Mouse (Mus musculus) liver, postnatal 0 days (tissue): ENCODE data around the gene Syt2.
A peak's percentile ranks its signal among the peaks of the same experiment; 100 is the strongest.

Experiments used
- CTCF ChIP-seq: sonication (generic); IDR thresholded peaks from 2 replicates; pipeline ENCODE4 v1.5.1; 2016; ENCODE audit warnings: antibody characterized with exemption, low read depth
- EP300 ChIP-seq: IDR thresholded peaks from 2 replicates; pipeline ENCODE4 v1.6.1; 2016; ENCODE audit warnings: antibody characterized with exemption, low read depth, mild to moderate bottlenecking

GRCm38 (mm10) chr1:134636684-134637083 is 9.8 kb upstream of the Syt2 start:
- peak; percentile 60 for TF ChIP-seq CTCF
- no peak for TF ChIP-seq EP300
